Mouse (Mus musculus): ENCODE results near the gene Pygb. TPM values are rescaled to one million over a fixed set of nuclear protein-coding genes. Genes with fewer than 3 reads are reported as not detected.

Gene Pygb
- polyA plus RNA-seq, 1 experiment from 2014 or later = 212 TPM

GRCm38 (mm10) chr2:150875226-150875625, 88.7 kb downstream of the Pygb start:
- 98% methylated on average over 1 of the region's 1 CpGs for WGBS

DNA sequence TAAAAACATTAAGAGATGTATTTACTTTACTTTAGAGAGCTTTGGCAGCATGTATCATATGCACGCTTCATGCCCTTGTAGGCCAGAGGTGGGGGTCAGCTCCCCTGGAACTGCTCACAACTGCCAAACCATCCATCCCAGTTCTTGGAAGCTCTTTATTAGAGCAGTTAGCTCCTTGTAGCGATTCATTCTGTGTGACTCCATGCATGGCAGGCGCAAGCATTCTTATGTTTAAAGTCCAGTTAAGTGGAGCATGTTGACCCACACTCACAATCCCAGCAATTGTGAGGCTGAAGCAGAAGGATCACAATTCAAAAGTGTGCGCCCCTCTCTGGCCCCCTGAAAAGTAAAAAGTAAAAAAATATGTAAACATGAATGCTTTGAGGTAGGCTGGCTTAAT, 91.0 kb downstream of the Pygb start:
- Histone ChIP-seq H3K36me3 (no peaks in the 10 kb centered on the region), H3K9ac (no peak overlapping the region), H3K9me3 (replicated peaks) (no peaks in the 10 kb centered on the region), H3K4me1 (replicated peaks) (peaks cover 5% of the 10 kb centered on the region; the same call in 1 of the 2 replicates), H3K4me3 (no peak overlapping the region), H3K27me3 (no peaks in the 10 kb centered on the region), H3K4me2 (no peak overlapping the region), H3K27ac (no peak overlapping the region)
- no peak for ATAC-seq (replicated peaks; ENCODE audit: insufficient number of reproducible peaks, insufficient read depth, low FRiP score, low read depth)
- WGBS = 92% methylated on average over 4 of the region's 4 CpGs

More at GRCm38 (mm10) chr2:150875226-150875625, 88.7 kb downstream of the Pygb start:
- Histone ChIP-seq H3K4me1 (replicated peaks) (peaks cover 5% of the 10 kb centered on the region; the same call in 1 of the 2 replicates), H3K4me2 (no peak overlapping the region), H3K27ac (no peak overlapping the region), H3K36me3 (no peaks in the 10 kb centered on the region), H3K27me3 (no peaks in the 10 kb centered on the region), H3K9ac (no peak overlapping the region), H3K9me3 (replicated peaks) (no peaks in the 10 kb centered on the region), H3K4me3 (no peak overlapping the region)
- ATAC-seq (replicated peaks; ENCODE audit: insufficient number of reproducible peaks, insufficient read depth, low FRiP score, low read depth) = no peak

Other genes starting within 250 kb of the Pygb start
- 0.13 and 1.1 TPM in 2 replicates for gene Cst7, start 216.3 kb upstream of the Pygb start, polyA plus RNA-seq (2015; fragmentation: Nextera tagmentation; extraction: Ambion mirVana)
- gene Apmap, start 178.2 kb upstream of the Pygb start, polyA plus RNA-seq (2015; fragmentation: Nextera tagmentation; extraction: Ambion mirVana) = 23.4 and 30.7 TPM in 2 replicates
- gene Acss1, start 118.2 kb upstream of the Pygb start, polyA plus RNA-seq (2015; fragmentation: Nextera tagmentation; extraction: Ambion mirVana) = 8.8 and 12.1 TPM in 2 replicates
- gene Vsx1, start 97.4 kb upstream of the Pygb start, polyA plus RNA-seq (2015; fragmentation: Nextera tagmentation; extraction: Ambion mirVana) = not detected in 2 replicates
- 17.4 and 25.3 TPM in 2 replicates for gene Entpd6, start 37.7 kb upstream of the Pygb start, polyA plus RNA-seq (2015; fragmentation: Nextera tagmentation; extraction: Ambion mirVana)
- 34.5 and 45.4 TPM in 2 replicates for gene Abhd12, start 118.0 kb downstream of the Pygb start, polyA plus RNA-seq (2015; fragmentation: Nextera tagmentation; extraction: Ambion mirVana)
- 21.8 and 23.5 TPM in 2 replicates for gene Gins1, start 118.7 kb downstream of the Pygb start, polyA plus RNA-seq (2015; fragmentation: Nextera tagmentation; extraction: Ambion mirVana)